Mouse (Mus musculus) neural tube, embryonic 14.5 days (tissue): Measurements from ENCODE around the gene Gfap. TPM values are rescaled to one million over a fixed set of nuclear protein-coding genes. Genes with fewer than 3 reads are reported as not detected.

Source experiments
- polyA plus RNA-seq: library from polyadenylated mRNA; unstranded; fragments of >200 nt; fragmentation: Nextera tagmentation; extraction: Ambion mirVana; gene quantifications from 2 replicates; pipeline ENCODE4 v1.2.1, GENCODE M21; 2014

Gene Gfap
- polyA plus RNA-seq, 1 experiment from 2014 or later: 0.88 TPM

Other genes with a start within 250 kb of the Gfap start
- gene Meioc, start 237.2 kb downstream of the Gfap start, polyA plus RNA-seq: 0.11 and 0.12 TPM in 2 replicates
- 35.5 and 37.4 TPM in 2 replicates for gene Ccdc43, start 203.1 kb downstream of the Gfap start, polyA plus RNA-seq
- 22.2 and 31.8 TPM in 2 replicates for gene Adam11, start 139.5 kb downstream of the Gfap start, polyA plus RNA-seq
- 34.1 and 34.7 TPM in 2 replicates for gene Gjc1, start 81.2 kb downstream of the Gfap start, polyA plus RNA-seq
- gene Higd1b, start 65.1 kb downstream of the Gfap start, polyA plus RNA-seq: 5.0 and 10.2 TPM in 2 replicates
- 113 and 135 TPM in 2 replicates for gene Eftud2, start 19.9 kb downstream of the Gfap start, polyA plus RNA-seq
- 2.1 and 2.4 TPM in 2 replicates for gene Ccdc103, start 19.7 kb downstream of the Gfap start, polyA plus RNA-seq
- 0.17 TPM in 1 of 2 replicates, not detected in the other for gene Fam187a, start 15.7 kb downstream of the Gfap start, polyA plus RNA-seq
- gene Kif18b, start 24.2 kb upstream of the Gfap start, polyA plus RNA-seq: 0.84 and 0.88 TPM in 2 replicates
- gene C1ql1, start 45.8 kb upstream of the Gfap start, polyA plus RNA-seq: 5.6 and 6.8 TPM in 2 replicates
- gene Nmt1, start 127.3 kb upstream of the Gfap start, polyA plus RNA-seq: 27.9 and 35.5 TPM in 2 replicates
- gene Dcakd, start 127.4 kb upstream of the Gfap start, polyA plus RNA-seq: 178 and 193 TPM in 2 replicates
- gene Plcd3, start 200.7 kb upstream of the Gfap start, polyA plus RNA-seq: 1.3 and 1.4 TPM in 2 replicates
- 8.1 and 8.2 TPM in 2 replicates for gene Acbd4, start 200.8 kb upstream of the Gfap start, polyA plus RNA-seq
- gene Hexim1, start 215.3 kb upstream of the Gfap start, polyA plus RNA-seq: 5.8 and 6.1 TPM in 2 replicates
- gene Hexim2, start 231.5 kb upstream of the Gfap start, polyA plus RNA-seq: 24.4 and 29.8 TPM in 2 replicates